Mouse (Mus musculus): ENCODE data around the gene Suco.

- no peak for TF ChIP-seq CTCF (IDR thresholded peaks at IDR 0.05; ENCODE audit: extremely low read depth, insufficient read depth, insufficient read length, insufficient replicate concordance)
- no peak for TF ChIP-seq POLR2A (IDR thresholded peaks at IDR 0.05; ENCODE audit: low read depth, low read length)
These were observed 18.5 kb upstream of the Suco start for GRCm38 (mm10) chr1:161895014-161895413.
